Mouse (Mus musculus): ENCODE data around the gene Golga1.

The Golga1 gene

GRCm38 (mm10) chr2:38973223-38973622 lies 92.1 kb downstream of the Golga1 start:
- DNase-seq = no peak

GRCm38 (mm10) chr2:38970057-38970456 lies 95.3 kb downstream of the Golga1 start:
- DNase-seq = no peak

GRCm38 (mm10) chr2:38969650-38970049 lies 95.7 kb downstream of the Golga1 start:
- no peak for DNase-seq

Data from cerebellum, postnatal 36 days (tissue).